Mouse (Mus musculus): ENCODE measurements around the gene Pex1.
"Not testable (repeated sequence)": the region's sequence is repeated elsewhere in the genome, so short reads cannot be mapped to it uniquely, and the experiment has no call there.

The Pex1 gene

DNA sequence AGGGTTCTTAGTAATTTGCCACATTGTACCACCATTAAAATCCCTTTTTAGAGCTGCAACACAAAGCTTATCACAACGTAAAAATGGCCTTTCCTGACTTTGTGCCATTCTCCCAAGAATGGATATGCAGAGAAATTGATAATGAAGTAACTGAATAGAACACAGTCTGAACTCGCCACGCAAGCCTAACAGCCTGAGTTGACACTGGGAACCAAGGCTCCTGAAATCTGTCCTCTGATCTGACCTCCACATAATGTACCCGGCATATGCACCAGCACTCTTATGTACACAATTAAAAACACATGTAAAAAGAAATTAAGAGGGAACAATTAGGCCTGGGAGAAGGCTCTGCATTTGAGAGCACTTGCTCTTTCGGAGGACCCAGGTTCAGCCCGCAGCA, 49.5 kb downstream of the Pex1 start:
- DNase-seq (ENCODE audit: low spot score in 2 of 2) = no peak

DNA sequence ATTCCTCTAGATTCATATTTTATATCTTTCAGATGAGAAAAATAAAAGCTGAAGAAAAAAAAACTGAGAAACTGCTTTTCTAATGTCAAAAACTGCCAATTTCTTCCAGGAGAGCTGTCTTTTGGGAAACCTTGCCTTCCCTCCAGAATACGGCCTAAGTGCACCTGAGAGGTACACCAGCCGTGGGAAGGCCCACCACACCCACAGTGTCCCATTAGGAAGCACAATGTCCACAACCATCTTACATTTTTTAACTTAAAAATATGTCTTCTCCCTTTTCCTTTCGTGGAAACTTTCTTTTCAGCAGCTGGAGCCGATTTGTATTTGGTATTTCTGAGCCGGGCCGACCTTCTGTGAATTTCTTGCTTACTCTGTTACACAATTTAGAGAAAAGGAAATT, 50.7 kb downstream of the Pex1 start:
- DNase-seq (ENCODE audit: low spot score in 2 of 2) = no peak

DNA sequence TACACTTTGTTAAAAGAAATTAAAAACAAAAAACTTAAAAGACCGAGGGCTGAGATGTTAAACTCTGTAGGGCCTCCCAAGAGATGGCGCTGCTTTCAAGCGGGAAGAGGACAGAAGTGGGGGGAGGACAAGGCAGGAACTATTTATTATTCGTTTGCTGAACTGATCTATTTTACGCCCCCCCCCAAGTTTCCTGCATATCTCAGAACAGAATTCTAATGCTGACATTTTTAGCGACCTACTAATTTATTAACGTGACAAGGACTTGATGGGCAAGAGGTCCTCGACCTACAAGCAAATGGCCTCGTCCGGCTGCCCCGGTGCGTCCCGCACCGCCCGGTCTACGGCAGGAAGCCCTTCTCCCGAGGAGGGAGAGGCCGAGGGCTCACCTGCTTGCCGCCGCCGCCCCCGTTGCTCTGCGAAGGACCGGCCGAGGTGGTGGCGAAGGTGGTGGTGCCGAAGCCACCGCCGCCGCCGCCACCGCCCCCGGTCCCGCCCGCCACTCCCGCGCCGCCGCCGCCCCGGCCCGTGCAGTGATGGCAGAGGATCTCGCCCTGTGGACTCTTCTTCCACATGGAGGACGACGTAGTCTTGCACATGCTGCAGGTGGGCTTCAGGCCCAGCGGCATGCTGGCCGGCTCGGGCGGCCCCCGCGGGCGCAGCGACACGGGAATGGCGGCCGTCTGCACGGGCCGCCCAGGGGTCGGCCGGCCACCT, 51.3 kb downstream of the Pex1 start:
- peak; percentile 52 to 67 for DNase-seq (ENCODE audit: low spot score in 2 of 2)

DNA sequence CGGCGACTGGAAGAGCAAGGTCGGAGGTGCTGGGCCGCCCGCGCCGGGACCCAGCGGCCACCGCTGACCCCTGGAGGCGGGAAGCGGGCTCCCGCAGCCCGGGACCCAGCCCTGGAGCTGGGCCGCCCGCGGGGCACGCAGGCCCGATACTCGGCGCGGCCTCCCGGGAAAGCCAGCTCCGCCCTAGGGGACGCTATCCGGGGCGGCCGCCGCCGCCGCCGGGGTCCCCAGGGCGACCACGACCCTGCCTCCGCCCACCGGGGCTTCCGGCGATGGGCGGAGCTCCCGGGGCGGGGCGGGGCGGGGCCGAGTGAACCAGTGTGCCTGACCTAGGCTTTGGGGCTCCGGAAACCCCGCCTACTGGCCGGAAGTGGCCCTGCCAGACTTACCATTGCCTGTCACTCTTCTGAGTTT, 51.8 kb downstream of the Pex1 start:
- DNase-seq (ENCODE audit: low spot score in 2 of 2) = peak; percentile 75 to 79

- no peak for DNase-seq (ENCODE audit: low spot score in 2 of 2)
Measured at GRCm38 (mm10) chr5:3648206-3648848, 52.5 kb downstream of the Pex1 start.

- no peak for DNase-seq (ENCODE audit: low spot score in 2 of 2)
Measured at GRCm38 (mm10) chr5:3648849-3649210, 53.0 kb downstream of the Pex1 start.

DNA sequence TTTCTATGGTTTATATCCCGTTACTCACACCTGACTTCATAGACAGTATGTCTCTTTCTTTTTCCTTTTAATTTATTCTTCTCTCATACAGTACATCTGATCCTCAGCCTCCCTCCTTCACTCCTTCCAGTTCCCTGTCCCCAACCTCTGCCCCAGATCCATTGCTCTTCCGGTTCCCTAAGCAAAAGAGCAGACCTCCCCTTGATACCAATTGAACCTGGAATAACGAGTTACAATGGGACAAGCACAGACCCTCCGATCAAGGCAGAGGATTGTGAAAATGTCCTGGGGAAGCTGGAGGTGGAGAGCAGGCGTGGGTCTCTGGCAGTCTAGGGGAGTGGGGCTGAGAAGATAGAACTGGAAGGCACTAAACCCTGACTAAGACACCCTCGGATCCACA, 55.0 kb downstream of the Pex1 start, which contains the start of gene Tmbim7:
Tmbim7 (plus strand) TSS at position 301 of the 400 bp plus-strand sequence.
- no peak for DNase-seq (ENCODE audit: low spot score in 2 of 2)

- DNase-seq (ENCODE audit: low spot score in 2 of 2) = no peak
Measured at GRCm38 (mm10) chr5:3651621-3652020, 55.8 kb downstream of the Pex1 start.

- not testable (repeated sequence) for DNase-seq (ENCODE audit: low spot score in 2 of 2)
Measured at GRCm38 (mm10) chr5:3652903-3653575, 57.2 kb downstream of the Pex1 start.

DNA sequence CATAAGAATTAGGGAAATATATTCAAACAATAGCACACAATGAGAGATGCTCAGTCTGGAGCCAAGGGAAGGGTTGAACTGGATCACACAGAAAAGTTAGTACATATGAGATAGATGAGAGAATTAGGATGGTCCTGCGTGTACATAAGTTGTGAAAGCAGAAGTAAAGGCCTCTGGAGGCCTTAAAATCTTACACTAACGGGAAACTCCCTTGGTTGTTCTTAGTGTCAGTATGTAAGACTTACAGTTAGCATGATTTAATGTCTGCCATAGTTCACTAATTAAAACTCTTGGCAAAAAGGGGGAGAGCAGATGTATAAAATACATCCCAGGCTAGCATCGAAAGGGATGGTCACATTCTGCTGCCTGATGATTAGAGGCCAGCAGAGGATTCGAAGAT, 57.9 kb downstream of the Pex1 start:
- DNase-seq (ENCODE audit: low spot score in 2 of 2) = no peak

DNA sequence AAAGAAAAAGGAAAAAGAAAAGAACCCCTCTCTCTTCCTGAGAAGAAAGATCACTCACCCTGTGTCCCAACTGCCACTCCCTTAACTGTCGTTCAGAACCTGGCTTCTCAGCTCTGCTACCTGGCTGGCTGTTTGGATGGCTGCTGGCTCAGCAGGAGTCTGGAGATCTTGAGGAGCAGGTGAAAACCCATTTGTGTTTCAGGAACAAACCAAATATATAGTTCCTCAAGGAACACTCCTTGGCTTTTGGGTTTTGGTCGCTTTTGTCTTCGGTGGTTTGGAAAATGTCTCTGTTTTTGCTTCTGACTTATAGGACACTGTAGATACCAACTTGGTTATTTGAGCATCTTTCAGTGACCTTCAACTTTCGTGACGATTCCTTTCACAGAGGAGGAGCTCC, 61.2 kb downstream of the Pex1 start, which contains the start of gene Gatad1:
Gatad1 (minus strand) TSS at position 101 of the 400 bp plus-strand sequence.
- DNase-seq (ENCODE audit: low spot score in 2 of 2) = no peak

- no peak for DNase-seq (ENCODE audit: low spot score in 2 of 2)
Measured at GRCm38 (mm10) chr5:3665225-3665624, 69.4 kb downstream of the Pex1 start.

DNA sequence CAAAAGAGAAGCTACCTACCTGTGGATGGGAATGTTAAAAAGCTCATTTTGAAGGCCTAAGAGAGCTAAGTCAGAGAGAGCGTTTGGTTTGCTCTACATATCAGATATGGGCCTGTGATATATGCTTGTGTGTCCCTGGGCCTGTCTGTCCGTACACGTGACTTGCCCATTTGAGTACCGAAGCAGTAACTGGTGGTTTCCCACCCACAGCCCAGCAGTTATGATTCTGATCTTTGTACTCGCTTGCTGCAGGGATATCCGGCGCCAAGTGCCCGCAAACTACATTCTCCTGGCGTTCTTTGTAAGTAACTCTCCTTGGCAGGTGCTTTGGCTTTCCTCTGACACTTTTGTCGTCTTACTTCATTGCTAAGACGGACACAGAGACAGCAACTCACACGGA, 70.7 kb downstream of the Pex1 start:
- no peak for DNase-seq (ENCODE audit: low spot score in 2 of 2)

- no peak for DNase-seq (ENCODE audit: low spot score in 2 of 2)
Measured at GRCm38 (mm10) chr5:3669938-3670554, 74.2 kb downstream of the Pex1 start.
